Mouse (Mus musculus) hindbrain, embryonic 13.5 days (tissue): ENCODE results near the gene Aagab. TPM values are rescaled to one million over a fixed set of nuclear protein-coding genes. Genes with fewer than 3 reads are reported as not detected.

Source experiments
- ATAC-seq: fragments of 200-750 bp; cut with Nextera tagmentation; 2 replicates; pipeline ENCODE4 v1.8.0; 2017; ENCODE audit warnings: moderate TSS enrichment; ENCODE audit not compliant: low FRiP score
- H3K27ac ChIP-seq: fragments of 300-500 bp; sonication (generic); 2 replicates; pipeline ENCODE4 v1.5.1; 2015; ENCODE audit warnings: inconsistent platforms, mild to moderate bottlenecking, moderate library complexity
- H3K27me3 ChIP-seq: fragments of 300-500 bp; sonication (generic); 2 replicates; pipeline ENCODE4 v1.6.1; 2015; ENCODE audit warnings: mild to moderate bottlenecking, inconsistent platforms
- H3K36me3 ChIP-seq: fragments of 300-500 bp; sonication (generic); 2 replicates; pipeline ENCODE4 v1.6.1; 2015; ENCODE audit warnings: mild to moderate bottlenecking, inconsistent platforms
- H3K4me1 ChIP-seq: fragments of 300-500 bp; sonication (generic); replicated peaks from 2 replicates; pipeline ENCODE4 v1.6.1; 2015; ENCODE audit warnings: inconsistent platforms
- H3K4me2 ChIP-seq: fragments of 300-500 bp; sonication (generic); 2 replicates; pipeline ENCODE4 v1.6.1; 2015; ENCODE audit warnings: inconsistent platforms, mild to moderate bottlenecking, moderate library complexity
- H3K4me3 ChIP-seq: fragments of 300-500 bp; sonication (generic); 2 replicates; pipeline ENCODE4 v1.5.1; 2015; ENCODE audit warnings: mild to moderate bottlenecking, inconsistent platforms
- H3K9ac ChIP-seq: fragments of 300-500 bp; sonication (generic); 2 replicates; pipeline ENCODE4 v1.6.1; 2015; ENCODE audit warnings: mild to moderate bottlenecking, inconsistent platforms
- H3K9me3 ChIP-seq: fragments of 300-500 bp; sonication (generic); 2 replicates; pipeline ENCODE4 v1.6.1; 2016; ENCODE audit warnings: inconsistent platforms
- WGBS: fragments of 180-500 bp; shearing (Covaris S2); methylation state at CpG from one replicate; pipeline ENCODE4 v1.1.7; 2015; 5-methylcytosine and 5-hydroxymethylcytosine counted together
- polyA plus RNA-seq: library from polyadenylated mRNA; unstranded; fragments of >200 nt; fragmentation: Nextera tagmentation; extraction: Ambion mirVana; gene quantifications from 2 replicates; pipeline ENCODE4 v1.2.1, GENCODE M21; 2015

Aagab gene
- polyA plus RNA-seq, 1 experiment from 2014 or later = 61.0 TPM

GRCm38 (mm10) chr9:63579644-63580043 is 22.8 kb upstream of the Aagab start:
- Histone ChIP-seq H3K36me3 (no peaks in the 10 kb centered on the region), H3K4me1 (no peaks in the 10 kb centered on the region), H3K27ac (no peak overlapping the region), H3K9ac (no peak overlapping the region), H3K9me3 (no peaks in the 10 kb centered on the region), H3K4me2 (no peak overlapping the region), H3K4me3 (no peak overlapping the region), H3K27me3 (no peaks in the 10 kb centered on the region)
- no peak for ATAC-seq
- 88% methylated on average over 5 of the region's 5 CpGs for WGBS

- H3K27ac ChIP-seq = no peak overlapping the region
- no peak overlapping the region for H3K4me2 ChIP-seq
- no peaks in the 10 kb centered on the region for H3K36me3 ChIP-seq
- H3K9ac ChIP-seq = no peak overlapping the region
- 89% methylated on average over 2 of the region's 2 CpGs for WGBS
- H3K27me3 ChIP-seq = no peaks in the 10 kb centered on the region
- no peak overlapping the region for H3K4me3 ChIP-seq
- H3K9me3 ChIP-seq = no peaks in the 10 kb centered on the region
- H3K4me1 ChIP-seq = no peaks in the 10 kb centered on the region
- ATAC-seq = no peak
These were observed 22.4 kb upstream of the Aagab start for GRCm38 (mm10) chr9:63580046-63580445.

GRCm38 (mm10) chr9:63581778-63582177 is 20.7 kb upstream of the Aagab start:
- H3K36me3 ChIP-seq = no peaks in the 10 kb centered on the region
- H3K9me3 ChIP-seq = no peaks in the 10 kb centered on the region
- H3K4me2 ChIP-seq = no peak overlapping the region
- no peak overlapping the region for H3K9ac ChIP-seq
- ATAC-seq = no peak
- no peak overlapping the region for H3K27ac ChIP-seq
- H3K4me1 ChIP-seq = no peaks in the 10 kb centered on the region
- no peaks in the 10 kb centered on the region for H3K27me3 ChIP-seq
- WGBS = 87% methylated on average over 4 of the region's 4 CpGs
- no peak overlapping the region for H3K4me3 ChIP-seq

GRCm38 (mm10) chr9:63585251-63585650 is 17.2 kb upstream of the Aagab start:
- no peak for ATAC-seq
- Histone ChIP-seq H3K27me3 (no peaks in the 10 kb centered on the region), H3K36me3 (no peaks in the 10 kb centered on the region), H3K4me1 (no peaks in the 10 kb centered on the region), H3K27ac (no peak overlapping the region), H3K4me3 (no peak overlapping the region), H3K9me3 (peaks cover 4% of the 10 kb centered on the region; the same call in 1 of the 2 replicates), H3K4me2 (no peak overlapping the region), H3K9ac (no peak overlapping the region)
- WGBS = 94% methylated on average over 6 of the region's 6 CpGs

- H3K27me3 ChIP-seq = no peaks in the 10 kb centered on the region
- 85% methylated on average over 6 of the region's 6 CpGs for WGBS
These were observed 13.3 kb upstream of the Aagab start for GRCm38 (mm10) chr9:63589209-63589608.

GRCm38 (mm10) chr9:63590592-63590991 is 11.9 kb upstream of the Aagab start:
- H3K4me2 ChIP-seq = no peak overlapping the region
- peaks cover 4% of the 10 kb centered on the region; the same call in 1 of the 2 replicates for H3K9me3 ChIP-seq
- ATAC-seq = no peak
- H3K27ac ChIP-seq = no peak overlapping the region
- H3K4me3 ChIP-seq = no peak overlapping the region
- no peak overlapping the region for H3K9ac ChIP-seq
- H3K4me1 ChIP-seq = no peaks in the 10 kb centered on the region
- no peaks in the 10 kb centered on the region for H3K27me3 ChIP-seq
- WGBS = 98% methylated on average over 4 of the region's 4 CpGs
- no peaks in the 10 kb centered on the region for H3K36me3 ChIP-seq

More at GRCm38 (mm10) chr9:63589209-63589608, 13.3 kb upstream of the Aagab start:
- ATAC-seq = no peak
- H3K4me3 ChIP-seq = no peak overlapping the region
- H3K36me3 ChIP-seq = no peaks in the 10 kb centered on the region
- no peak overlapping the region for H3K4me2 ChIP-seq
- H3K27ac ChIP-seq = no peak overlapping the region
- H3K4me1 ChIP-seq = no peaks in the 10 kb centered on the region
- no peak overlapping the region for H3K9ac ChIP-seq
- peaks cover 4% of the 10 kb centered on the region; the same call in 1 of the 2 replicates for H3K9me3 ChIP-seq

- H3K4me3 ChIP-seq = no peak overlapping the region
- H3K27ac ChIP-seq = no peak overlapping the region
- WGBS = 93% methylated on average over 8 of the region's 8 CpGs
- no peaks in the 10 kb centered on the region for H3K36me3 ChIP-seq
- no peak for ATAC-seq
- H3K4me1 ChIP-seq = no peaks in the 10 kb centered on the region
- H3K27me3 ChIP-seq = no peaks in the 10 kb centered on the region
- no peak overlapping the region for H3K4me2 ChIP-seq
- no peak overlapping the region for H3K9ac ChIP-seq
- peaks cover 4% of the 10 kb centered on the region; the same call in 1 of the 2 replicates for H3K9me3 ChIP-seq
These were observed 10.7 kb upstream of the Aagab start for GRCm38 (mm10) chr9:63591661-63592256.

GRCm38 (mm10) chr9:63595032-63595431 is 7.4 kb upstream of the Aagab start:
- ATAC-seq = no peak
- H3K36me3 ChIP-seq = no peaks in the 10 kb centered on the region
- no peaks in the 10 kb centered on the region for H3K9me3 ChIP-seq
- no peak overlapping the region for H3K4me2 ChIP-seq
- H3K27ac ChIP-seq = no peak overlapping the region
- H3K27me3 ChIP-seq = no peaks in the 10 kb centered on the region
- H3K4me1 ChIP-seq = no peaks in the 10 kb centered on the region
- no peak overlapping the region for H3K4me3 ChIP-seq
- H3K9ac ChIP-seq = no peak overlapping the region
- 92% methylated on average over 1 of the region's 1 CpGs for WGBS

- ATAC-seq = no peak
- Histone ChIP-seq H3K4me2 (no peak overlapping the region), H3K4me3 (no peak overlapping the region), H3K9ac (no peak overlapping the region), H3K27me3 (no peaks in the 10 kb centered on the region; the same call in 1 of the 2 replicates), H3K9me3 (no peaks in the 10 kb centered on the region), H3K36me3 (no peaks in the 10 kb centered on the region), H3K27ac (no peak overlapping the region), H3K4me1 (no peaks in the 10 kb centered on the region)
- 86% methylated on average over 8 of the region's 8 CpGs for WGBS
These were observed 6.8 kb upstream of the Aagab start for GRCm38 (mm10) chr9:63595652-63596051.

GRCm38 (mm10) chr9:63596660-63597059 is 5.8 kb upstream of the Aagab start:
- H3K27ac ChIP-seq = no peak overlapping the region
- ATAC-seq = no peak
- no peaks in the 10 kb centered on the region for H3K36me3 ChIP-seq
- WGBS = 88% methylated on average over 9 of the region's 9 CpGs
- no peak overlapping the region for H3K9ac ChIP-seq
- no peaks in the 10 kb centered on the region for H3K4me1 ChIP-seq
- no peak overlapping the region for H3K4me3 ChIP-seq
- no peak overlapping the region for H3K4me2 ChIP-seq
- no peaks in the 10 kb centered on the region; the same call in 1 of the 2 replicates for H3K27me3 ChIP-seq
- H3K9me3 ChIP-seq = no peaks in the 10 kb centered on the region

GRCm38 (mm10) chr9:63603849-63604248 is 1.4 kb downstream of the Aagab start:
- WGBS = 59% methylated on average over 6 of the region's 6 CpGs
- H3K27ac ChIP-seq = no peak overlapping the region
- no peaks in the 10 kb centered on the region for H3K9me3 ChIP-seq
- peak overlapping the region; percentile 66 for H3K4me2 ChIP-seq
- H3K36me3 ChIP-seq = no peaks in the 10 kb centered on the region
- peak overlapping the region; percentile 94 for H3K4me3 ChIP-seq
- peaks cover 15% of the 10 kb centered on the region for H3K4me1 ChIP-seq
- no peak for ATAC-seq
- peak overlapping the region; percentile 94 for H3K9ac ChIP-seq
- H3K27me3 ChIP-seq = no peaks in the 10 kb centered on the region; the same call in 1 of the 2 replicates

- H3K4me1 ChIP-seq = peaks cover 36% of the 10 kb centered on the region
- no peak overlapping the region for H3K27ac ChIP-seq
- H3K9me3 ChIP-seq = no peaks in the 10 kb centered on the region
- H3K27me3 ChIP-seq = no peaks in the 10 kb centered on the region
- H3K4me3 ChIP-seq = no peak overlapping the region
- no peak overlapping the region for H3K4me2 ChIP-seq
- H3K36me3 ChIP-seq = no peaks in the 10 kb centered on the region
- no peak for ATAC-seq
- H3K9ac ChIP-seq = no peak overlapping the region
- WGBS = 72% methylated on average over 2 of the region's 2 CpGs
These were observed 4.1 kb downstream of the Aagab start for GRCm38 (mm10) chr9:63606594-63606993.

GRCm38 (mm10) chr9:63608006-63608405 is 5.5 kb downstream of the Aagab start:
- 82% methylated on average over 6 of the region's 6 CpGs for WGBS
- no peaks in the 10 kb centered on the region for H3K9me3 ChIP-seq
- no peaks in the 10 kb centered on the region for H3K27me3 ChIP-seq
- H3K27ac ChIP-seq = no peak overlapping the region
- H3K4me1 ChIP-seq = peaks cover 49% of the 10 kb centered on the region
- ATAC-seq = no peak
- no peaks in the 10 kb centered on the region for H3K36me3 ChIP-seq
- H3K4me3 ChIP-seq = no peak overlapping the region
- H3K9ac ChIP-seq = no peak overlapping the region
- H3K4me2 ChIP-seq = no peak overlapping the region
